Mouse (Mus musculus) CD8-positive naive resting alpha-beta T cell, adult 2 months (primary cell): ENCODE data around the gene Rab31.

Source experiments
- DNase-seq, 2 experiments: peaks; one replicate each; pipeline ENCODE4 v3.0.0; 2022; ENCODE audit warnings: low read depth in 2 of 2, low spot score in 2 of 2

Gene Rab31

GRCm38 (mm10) chr17:65706220-65706619, 66.3 kb downstream of the Rab31 start:
- peak; percentile 13 to 46 for DNase-seq

GRCm38 (mm10) chr17:65703527-65704391, 68.8 kb downstream of the Rab31 start:
- DNase-seq, result no peak

DNA sequence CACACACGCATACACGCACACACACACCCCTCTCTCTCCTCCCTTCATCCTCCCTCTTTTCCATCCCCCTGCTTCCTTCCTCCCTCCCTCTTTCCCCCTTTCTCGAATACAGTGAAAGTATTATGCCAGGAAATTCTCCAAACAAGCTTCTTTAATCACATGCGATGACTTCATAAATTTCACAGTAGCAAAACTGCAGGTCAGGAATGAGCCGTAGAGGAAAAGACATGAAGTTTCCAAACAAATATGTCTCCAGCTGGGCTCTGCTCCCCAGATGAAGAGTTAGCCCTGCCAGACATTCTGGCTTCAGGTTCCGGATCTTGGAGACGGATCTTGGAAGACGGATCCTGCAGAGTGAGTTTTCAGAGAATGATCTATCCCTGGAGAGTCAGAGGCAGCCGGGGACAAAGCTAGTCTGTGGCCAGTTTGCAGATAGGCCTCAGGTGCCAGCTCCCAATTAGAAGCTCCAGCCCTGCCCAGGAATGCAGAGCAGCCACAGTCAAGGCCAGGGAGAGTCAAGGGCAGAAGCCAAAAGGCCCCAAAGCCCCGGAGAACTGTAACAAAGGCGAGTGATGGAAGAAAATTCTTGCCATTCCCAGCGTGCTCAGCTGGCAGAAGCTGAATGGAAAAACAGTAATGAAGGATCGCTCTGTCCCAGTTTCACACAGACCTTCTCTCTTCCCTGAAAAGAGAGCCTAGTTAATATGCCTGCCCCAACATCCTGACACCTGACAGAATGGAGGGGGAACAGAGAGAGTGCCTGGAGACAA, 70.6 kb downstream of the Rab31 start:
- DNase-seq, result no peak

DNA sequence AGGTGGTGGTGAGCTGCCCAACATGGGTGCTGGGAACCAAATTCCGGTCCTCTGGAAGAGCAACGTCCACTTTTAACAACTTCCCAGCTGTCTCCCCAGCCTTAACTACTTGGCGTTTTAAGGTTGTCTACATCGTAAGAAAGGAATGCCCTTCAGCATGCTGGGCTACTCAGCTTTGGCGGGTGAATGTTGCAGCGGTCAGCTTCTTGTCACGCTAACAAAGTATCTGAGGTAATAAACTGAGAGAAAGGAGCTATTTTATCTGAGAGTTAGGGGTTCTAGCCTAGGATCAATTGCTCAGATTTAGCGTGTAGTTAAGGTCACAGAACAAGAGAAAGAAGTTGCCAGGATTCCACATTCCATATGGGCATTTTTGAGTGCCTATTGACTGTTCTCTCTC, 71.2 kb downstream of the Rab31 start:
- DNase-seq, result no peak

- peak in 1 of 2 experiments; percentile 12 for DNase-seq
Measured at GRCm38 (mm10) chr17:65700060-65700459, 72.5 kb downstream of the Rab31 start.

DNA sequence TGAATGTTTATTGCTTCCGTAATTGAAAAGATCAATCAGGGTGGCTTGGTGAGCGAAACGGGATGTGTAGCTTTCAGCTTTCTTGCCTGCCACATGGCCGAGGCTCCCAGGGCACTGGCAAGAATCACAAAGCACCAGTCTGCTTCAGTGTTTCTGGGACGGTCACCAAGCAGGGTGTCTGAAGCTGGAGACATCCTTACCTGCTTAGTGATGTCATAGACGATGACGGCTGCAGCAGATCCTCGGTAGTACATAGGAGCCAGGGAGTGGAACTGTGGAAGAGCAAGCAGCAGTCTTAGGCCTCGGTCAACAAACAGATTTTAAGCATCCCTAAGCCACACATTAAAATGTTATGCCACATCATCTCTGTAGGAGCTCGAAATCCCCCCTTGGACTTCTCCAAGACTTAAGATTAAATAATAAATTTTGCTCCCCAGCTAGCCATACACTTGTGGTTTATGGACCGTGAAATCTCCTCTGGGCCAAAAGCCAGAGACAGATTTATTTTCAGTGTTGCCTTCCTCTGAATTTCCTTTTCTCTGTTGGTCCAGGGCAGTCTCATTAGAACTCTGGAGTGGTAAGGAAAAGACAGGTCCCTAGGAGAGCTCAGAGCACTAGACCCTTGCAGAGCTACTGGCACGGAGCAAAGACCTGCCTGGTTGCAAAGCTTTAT, 74.6 kb downstream of the Rab31 start:
- no peak for DNase-seq

GRCm38 (mm10) chr17:65696939-65697338, 75.6 kb downstream of the Rab31 start:
- DNase-seq, result no peak

DNA sequence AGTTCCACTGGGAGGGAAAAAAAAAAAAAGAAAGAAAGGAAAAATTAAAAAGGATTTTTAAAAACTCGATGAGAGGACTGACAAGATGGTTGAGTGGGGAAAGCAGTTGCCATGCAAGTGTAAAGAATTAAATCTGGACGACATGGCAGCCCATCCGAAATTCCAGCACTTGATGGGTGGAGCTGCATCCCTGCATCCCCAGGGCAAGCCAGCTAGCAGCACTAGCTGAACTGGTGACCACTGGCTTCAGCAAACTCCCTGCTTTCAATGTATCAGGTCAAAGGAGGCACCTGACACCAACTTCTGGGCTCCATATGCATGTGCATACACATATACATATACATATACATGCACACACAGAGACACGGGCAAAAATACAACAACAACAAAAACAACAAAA, 80.3 kb downstream of the Rab31 start:
- DNase-seq, result no peak

GRCm38 (mm10) chr17:65683731-65684130, 88.8 kb downstream of the Rab31 start:
- DNase-seq, result no peak

GRCm38 (mm10) chr17:65683316-65683715, 89.2 kb downstream of the Rab31 start:
- DNase-seq, result no peak

- no peak for DNase-seq
Measured at GRCm38 (mm10) chr17:65682071-65682680, 90.4 kb downstream of the Rab31 start.

DNA sequence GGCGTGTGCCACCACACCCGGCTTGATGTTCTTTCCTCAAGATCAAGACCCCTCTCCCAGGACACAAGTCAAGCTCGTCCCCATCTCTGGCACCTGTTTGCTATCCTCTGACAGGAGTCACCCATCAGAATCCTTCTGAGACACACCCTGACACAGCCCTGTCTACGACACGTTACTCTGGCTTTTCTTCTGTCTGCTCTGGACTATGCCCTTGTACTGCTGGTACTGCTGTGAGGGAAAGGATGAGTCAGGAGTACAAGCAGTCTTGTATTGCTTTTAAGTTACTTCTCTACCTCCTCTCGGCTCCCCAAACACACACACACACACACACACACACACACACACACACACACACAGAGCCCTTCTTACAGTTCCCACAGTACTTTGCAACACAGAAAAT, 91.0 kb downstream of the Rab31 start:
- no peak for DNase-seq

DNA sequence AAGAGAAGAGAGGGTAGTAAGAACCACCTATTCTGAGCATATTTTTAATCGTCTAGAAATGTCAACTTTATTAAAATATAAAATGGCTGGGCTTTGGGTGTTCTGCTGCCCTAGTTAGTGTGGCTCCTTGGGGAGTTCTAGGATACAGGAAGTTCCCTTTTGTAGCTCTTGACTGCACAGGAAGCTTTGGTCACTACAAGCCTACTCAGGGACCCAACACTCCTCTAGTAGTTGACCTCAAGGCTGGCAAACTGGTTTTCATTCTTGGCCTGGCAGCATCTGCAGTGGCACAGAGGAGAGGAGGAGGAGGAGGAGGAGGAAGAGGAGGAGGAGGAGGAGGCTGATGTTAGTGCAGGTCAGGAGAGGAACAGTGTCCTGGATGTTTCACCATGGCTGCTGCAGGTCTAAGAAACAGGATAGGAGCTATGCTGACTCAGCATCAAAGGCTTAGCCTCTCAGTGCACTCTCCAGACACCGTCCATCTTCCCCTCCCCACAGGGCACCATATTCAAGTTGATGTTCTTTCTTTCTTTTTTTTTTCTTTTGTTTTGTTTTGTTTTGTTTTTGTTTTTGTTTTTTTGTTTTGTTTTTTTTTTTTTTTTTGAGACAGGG, 91.6 kb downstream of the Rab31 start:
- no peak for DNase-seq

- no peak for DNase-seq
Measured at GRCm38 (mm10) chr17:65679806-65680446, 92.6 kb downstream of the Rab31 start.

DNA sequence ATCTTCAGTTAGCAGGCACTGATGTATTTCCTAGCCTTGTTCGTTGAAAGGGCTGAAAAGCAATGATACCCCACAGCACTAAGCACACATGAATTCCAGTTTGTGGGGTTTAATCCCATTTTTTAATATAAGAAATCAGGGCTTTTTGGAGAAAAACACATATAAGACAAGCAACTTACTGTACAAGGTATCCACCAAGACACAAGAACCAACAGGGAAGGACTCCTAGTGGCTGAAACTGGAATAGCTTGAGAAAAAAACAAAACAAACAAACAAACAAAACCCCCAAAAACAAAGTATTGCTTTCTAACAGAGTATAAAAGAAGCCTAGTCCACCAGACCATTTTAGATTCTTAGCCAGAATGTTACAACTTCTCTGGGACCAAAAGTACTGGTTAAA, 94.8 kb downstream of the Rab31 start:
- no peak for DNase-seq

GRCm38 (mm10) chr17:65676536-65676935, 96.0 kb downstream of the Rab31 start:
- no peak for DNase-seq

DNA sequence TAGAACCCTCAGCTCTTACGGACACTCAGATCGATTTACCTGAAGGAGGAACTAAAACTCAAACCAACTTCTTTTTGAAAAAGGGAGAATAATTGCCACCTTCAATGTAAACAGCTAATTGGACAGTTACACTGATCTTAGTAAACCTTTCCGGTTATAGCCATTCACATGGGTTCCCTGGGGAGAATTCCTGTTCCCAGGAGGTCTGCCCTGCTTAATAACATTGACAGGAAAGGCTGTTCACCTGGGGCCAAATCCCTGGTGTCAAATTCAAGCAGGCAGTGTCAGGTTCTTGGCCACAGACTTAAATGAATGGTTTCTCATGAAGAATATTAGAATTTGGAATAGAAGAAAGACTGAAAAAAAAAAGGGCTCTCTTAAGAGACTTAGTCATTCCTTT, 96.6 kb downstream of the Rab31 start:
- no peak for DNase-seq

DNA sequence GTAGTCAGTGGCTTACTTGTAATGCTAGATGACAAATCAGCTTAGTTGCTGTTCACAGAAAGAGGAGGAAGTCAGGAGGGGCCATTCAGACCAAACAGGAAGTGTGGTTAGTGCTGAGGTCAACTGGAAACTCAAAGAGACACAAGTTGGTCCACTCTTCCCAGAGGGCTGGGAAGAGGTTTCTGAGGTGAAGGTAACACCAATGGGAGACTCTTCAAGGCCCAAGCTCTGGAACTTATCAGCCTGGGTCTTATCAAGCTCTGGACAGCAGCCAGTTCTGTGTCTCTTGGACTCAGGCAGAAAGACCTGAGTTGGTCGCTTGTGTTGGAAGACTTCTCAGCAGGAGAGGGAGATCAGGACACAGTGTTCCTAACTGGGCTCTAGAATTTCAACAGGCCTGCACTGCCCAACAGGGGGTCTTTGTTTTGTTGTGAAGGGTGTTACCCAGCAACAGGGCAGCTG, 97.8 kb downstream of the Rab31 start:
- no peak for DNase-seq

GRCm38 (mm10) chr17:65672926-65673325, 99.6 kb downstream of the Rab31 start:
- DNase-seq, result no peak

DNA sequence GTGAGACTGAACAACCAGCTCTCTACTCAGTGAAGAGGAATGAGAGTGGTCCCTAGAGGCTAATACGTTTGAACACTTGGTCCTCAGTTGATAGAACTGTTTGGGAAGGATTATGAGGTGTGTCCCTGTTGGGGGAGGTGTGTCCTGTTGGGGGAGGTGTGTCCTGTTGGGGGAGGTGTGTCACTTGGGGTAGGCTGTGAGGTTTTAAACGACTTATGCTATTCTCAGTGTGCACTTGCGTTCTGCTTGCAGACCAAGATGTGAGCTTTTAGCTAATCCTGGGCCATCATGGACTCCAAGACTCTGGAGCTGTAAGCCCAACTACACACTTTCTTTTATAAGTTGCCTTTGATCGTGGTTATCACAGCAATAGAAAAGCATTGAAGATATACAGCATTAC, 103.5 kb downstream of the Rab31 start:
- no peak for DNase-seq
